Mouse (Mus musculus) T-helper 2 cell (primary cell): ENCODE measurements around the gene Gm8127.
"Not testable (repeated sequence)": the region's sequence is repeated elsewhere in the genome, so short reads cannot be mapped to it uniquely, and the experiment has no call there.

Experiments
- in situ Hi-C: fragments of 300-600 bp; cut with MboI, MseI; formaldehyde crosslinking; loops from one replicate; pipeline ENCODE4 v1.15.1; 2025; ENCODE audit warnings: high pct_unique_total_duplicates

Gene Gm8127

GRCm38 (mm10) chr14:43293503-43293902 is at the start of gene Gm8127:
Gm8127 (minus strand) TSS chr14:43293832.
- in situ Hi-C loops, result not testable (repeated sequence)

- in situ Hi-C loops, result loop anchor here (5.0 to 10.0 kb wide), 4 partner anchors 247 to 1573 kb away; no protein-coding TSS in a partner anchor
Observed at GRCm38 (mm10) chr14:43337646-43338045, 44.0 kb upstream of the Gm8127 start.

- in situ Hi-C loops, result loop anchor here (5.0 to 10.0 kb wide), 5 partner anchors 253 to 1859 kb away; no protein-coding TSS in a partner anchor
Observed at GRCm38 (mm10) chr14:43331362-43331880, 37.8 kb upstream of the Gm8127 start.

GRCm38 (mm10) chr14:43328603-43329002 is 35.0 kb upstream of the Gm8127 start:
- in situ Hi-C loops, result loop anchor here (5.0 kb wide), 1 partner anchor 1356 kb away; no protein-coding TSS in a partner anchor

- in situ Hi-C loops, result not testable (repeated sequence)
Observed at GRCm38 (mm10) chr14:43319516-43319915, 25.9 kb upstream of the Gm8127 start.

- in situ Hi-C loops, result loop anchor here (5.0 to 10.0 kb wide), 3 partner anchors 76 to 216 kb away; partner anchors contain the start of gene Gm8138
Observed at GRCm38 (mm10) chr14:43278681-43279080, 15.0 kb downstream of the Gm8127 start.

GRCm38 (mm10) chr14:43278146-43278545 is 15.5 kb downstream of the Gm8127 start:
- in situ Hi-C loops, result loop anchor here (5.0 to 10.0 kb wide), 3 partner anchors 77 to 216 kb away; partner anchors contain the start of gene Gm8138

- in situ Hi-C loops, result loop anchor here (5.0 to 10.0 kb wide), 3 partner anchors 77 to 215 kb away; partner anchors contain the start of gene Gm8138
Observed at GRCm38 (mm10) chr14:43277468-43277867, 16.2 kb downstream of the Gm8127 start.

- in situ Hi-C loops, result loop anchor here (5.0 to 10.0 kb wide), 3 partner anchors 79 to 213 kb away; partner anchors contain the start of gene Gm8138
Observed at GRCm38 (mm10) chr14:43275752-43276151, 17.9 kb downstream of the Gm8127 start.

- in situ Hi-C loops, result loop anchor here (5.0 to 10.0 kb wide), 3 partner anchors 80 to 213 kb away; partner anchors contain the start of gene Gm8138
Observed at GRCm38 (mm10) chr14:43274986-43275511, 18.6 kb downstream of the Gm8127 start, which contains the start of gene Gm9732. Gm9732 (plus strand) TSS chr14:43275036.

- in situ Hi-C loops, result loop anchor here (10.0 kb wide), 2 partner anchors 82 to 142 kb away; partner anchors contain the start of gene Gm8138
Observed at GRCm38 (mm10) chr14:43273161-43273560, 20.5 kb downstream of the Gm8127 start.

GRCm38 (mm10) chr14:43269211-43269610 is 24.4 kb downstream of the Gm8127 start:
- in situ Hi-C loops, result loop anchor here (5.0 kb wide), 1 partner anchor 283 kb away; no protein-coding TSS in a partner anchor

GRCm38 (mm10) chr14:43268521-43269084 is 25.0 kb downstream of the Gm8127 start:
- in situ Hi-C loops, result loop anchor here (5.0 kb wide), 1 partner anchor 284 kb away; no protein-coding TSS in a partner anchor

GRCm38 (mm10) chr14:43263421-43263820 is 30.2 kb downstream of the Gm8127 start:
- in situ Hi-C loops, result not testable (repeated sequence)

- in situ Hi-C loops, result not testable (repeated sequence)
Observed at GRCm38 (mm10) chr14:43258349-43258748, 35.3 kb downstream of the Gm8127 start, which contains the start of gene Gm8126. Gm8126 (plus strand) TSS chr14:43258649.

GRCm38 (mm10) chr14:43256511-43256910 is 37.1 kb downstream of the Gm8127 start:
- in situ Hi-C loops, result not testable (repeated sequence)

GRCm38 (mm10) chr14:43250549-43251253 is 42.9 kb downstream of the Gm8127 start:
- in situ Hi-C loops, result not testable (repeated sequence)

- in situ Hi-C loops, result not testable (repeated sequence)
Observed at GRCm38 (mm10) chr14:43249611-43250170, 43.9 kb downstream of the Gm8127 start.
